8 mouse cellular contexts compared by ENCODE assay signal in genomic region chr2:128863777-128864331, GRCm38 (mm10). TPM values are rescaled to one million over a fixed set of nuclear protein-coding genes. Genes with fewer than 3 reads are reported as not detected.
A peak's percentile ranks its signal among the peaks of the same experiment; 100 is the strongest.
DNase-seq lines count a peak whose midpoint lies in the region; ATAC-seq and TF ChIP-seq lines count a peak whose summit lies in the region.

No protein-coding gene starts in this region.

- peak overlapping the region; percentile 55 for H3K4me3 ChIP-seq in forebrain, embryonic 16.5 days (replicated peaks; ENCODE audit: low read length)

- TF ChIP-seq CTCF in Patski (IDR thresholded peaks at IDR 0.05) = no peak

- POLR2A ChIA-PET in Patski (lab: Charles Lee) = interaction anchor here (0.5 to 0.7 kb wide), 2 partner anchors 105 to 609 kb away, joined by 3 to 4 read pairs; no protein-coding TSS in a partner anchor

- WGBS in forebrain, embryonic 16.5 days = under 1% methylated on average over 38 of the region's 38 CpGs

- ATAC-seq in Patski = peak; percentile 42
- ATAC-seq in forebrain, embryonic 16.5 days = peak; percentile 83

- no peak for DNase-seq in Patski (ENCODE audit: low read depth, low spot score)
- peak; percentile 35 to 44 for DNase-seq in cerebellum, adult 18-20 months
- DNase-seq in heart, postnatal 14 days = peak; percentile 68 to 76
- DNase-seq in kidney, postnatal 36 days = peak; percentile 61 to 83
- DNase-seq in lung, postnatal 10 days = peak; percentile 85
- DNase-seq in right cerebral cortex, adult 18-20 months = peak; percentile 14
- DNase-seq in thymus, postnatal 0 days (ENCODE audit: low spot score) = no peak

- CTCF ChIA-PET in Patski (lab: Charles Lee) = no interaction called here

- no peaks in the 10 kb centered on the region for H3K36me3 ChIP-seq in forebrain, embryonic 16.5 days (ENCODE audit: control insufficient read depth, insufficient read depth)

- intact Hi-C loops in heart, postnatal 14 days (cut with DNase I) = no loop called here

- peak overlapping the region; percentile 68 for H3K9ac ChIP-seq in forebrain, embryonic 16.5 days (replicated peaks; ENCODE audit: low read depth, low read length)

- H3K9me3 ChIP-seq in forebrain, embryonic 16.5 days (ENCODE audit: control insufficient read depth, low read length) = no peaks in the 10 kb centered on the region

- in situ Hi-C loops in Patski (cut with MboI; ENCODE audit: low pct_unique_long_range_greater_than_20kb) = loop anchor here (25.0 kb wide), 1 partner anchor 398 kb away; no protein-coding TSS in a partner anchor

- H3K27ac ChIP-seq in forebrain, embryonic 16.5 days (ENCODE audit: low read length) = no peak overlapping the region

- H3K27me3 ChIP-seq in Patski = peaks cover 4% of the 10 kb centered on the region
- peaks cover 4% of the 10 kb centered on the region; the same call in 1 of the 2 replicates for H3K27me3 ChIP-seq in forebrain, embryonic 16.5 days (replicated peaks; ENCODE audit: control insufficient read depth, insufficient read depth, low read length)

- peaks cover 7% of the 10 kb centered on the region for H3K4me1 ChIP-seq in forebrain, embryonic 16.5 days (replicated peaks; ENCODE audit: control insufficient read depth, insufficient read depth, low read length)

- peak overlapping the region; percentile 96 for H3K4me2 ChIP-seq in forebrain, embryonic 16.5 days (ENCODE audit: low read length)

RNA-seq across cellular contexts. Expression of gene Fbln7, which starts 1.1 kb away (rescaled TPM):
- polyA plus RNA-seq in Patski (2021) = 9.4 TPM
- 1.7 and 2.4 TPM in 2 replicates for polyA plus RNA-seq in forebrain, embryonic 16.5 days (2015; fragmentation: Nextera tagmentation; extraction: Ambion mirVana)
- under 1 TPM; 0.73 to 0.98 TPM for total RNA-seq in heart, postnatal 14 days (2021)
- 1.3 and 1.4 TPM in 2 replicates for polyA plus RNA-seq in thymus, postnatal 0 days (2015; fragmentation: Nextera tagmentation; extraction: Ambion mirVana)

RNA-seq across cellular contexts. Expression of gene Tmem87b, which starts 45.9 kb away (rescaled TPM):
- 32.1 TPM for polyA plus RNA-seq in Patski (2021)
- polyA plus RNA-seq in forebrain, embryonic 16.5 days (2015; fragmentation: Nextera tagmentation; extraction: Ambion mirVana) = 45.3 and 45.5 TPM in 2 replicates
- total RNA-seq in heart, postnatal 14 days (2021) = 10 to 100 TPM; 23.3 to 23.4 TPM
- 24.3 and 30.6 TPM in 2 replicates for polyA plus RNA-seq in thymus, postnatal 0 days (2015; fragmentation: Nextera tagmentation; extraction: Ambion mirVana)

Comparison
In these comparisons a context has a peak if more than half of its experiments do, and no peak if none do; other contexts are left out.
1. DNase-seq: peak in cerebellum, adult 18-20 months (2 of 2), heart, postnatal 14 days (2 of 2), kidney, postnatal 36 days (2 of 2), lung, postnatal 10 days (single experiment) and right cerebral cortex, adult 18-20 months (single experiment); none in Patski (single experiment) and thymus, postnatal 0 days (single experiment).